Mouse (Mus musculus): ENCODE data around the gene Kctd17. TPM values are rescaled to one million over a fixed set of nuclear protein-coding genes. Genes with fewer than 3 reads are reported as not detected.

Gene Kctd17
- polyA plus RNA-seq, 1 experiment from 2014 or later: 22.5 TPM

GRCm38 (mm10) chr15:78470495-78471276, 42.3 kb downstream of the Kctd17 start:
- WGBS: 59% methylated on average over 4 of the region's 4 CpGs
- H3K4me2 ChIP-seq: no peak overlapping the region
- H3K9ac ChIP-seq: no peak overlapping the region
- ATAC-seq (ENCODE audit: extremely low read depth, insufficient number of reproducible peaks, low FRiP score, low TSS enrichment): no peak
- no peaks in the 10 kb centered on the region for H3K9me3 ChIP-seq
- H3K27ac ChIP-seq (replicated peaks): no peak overlapping the region
- H3K4me3 ChIP-seq: no peak overlapping the region
- H3K36me3 ChIP-seq: no peaks in the 10 kb centered on the region
- peaks cover 35% of the 10 kb centered on the region for H3K4me1 ChIP-seq
- no peaks in the 10 kb centered on the region for H3K27me3 ChIP-seq (replicated peaks)

GRCm38 (mm10) chr15:78471902-78472301, 43.5 kb downstream of the Kctd17 start:
- Histone ChIP-seq H3K4me1 (peaks cover 38% of the 10 kb centered on the region), H3K9me3 (no peaks in the 10 kb centered on the region), H3K27me3 (replicated peaks) (0 out of 2 replicates have a peak, but pooled peaks cover 1% of the 10 kb centered on the region), H3K36me3 (no peaks in the 10 kb centered on the region), H3K4me3 (no peak overlapping the region), H3K9ac (no peak overlapping the region), H3K27ac (replicated peaks) (0 out of 2 replicates have a peak overlapping the region, but pooled peaks have one; percentile 3), H3K4me2 (no peak overlapping the region)
- 27% methylated on average over 7 of the region's 7 CpGs for WGBS
- no peak for ATAC-seq (ENCODE audit: extremely low read depth, insufficient number of reproducible peaks, low FRiP score, low TSS enrichment)

DNA sequence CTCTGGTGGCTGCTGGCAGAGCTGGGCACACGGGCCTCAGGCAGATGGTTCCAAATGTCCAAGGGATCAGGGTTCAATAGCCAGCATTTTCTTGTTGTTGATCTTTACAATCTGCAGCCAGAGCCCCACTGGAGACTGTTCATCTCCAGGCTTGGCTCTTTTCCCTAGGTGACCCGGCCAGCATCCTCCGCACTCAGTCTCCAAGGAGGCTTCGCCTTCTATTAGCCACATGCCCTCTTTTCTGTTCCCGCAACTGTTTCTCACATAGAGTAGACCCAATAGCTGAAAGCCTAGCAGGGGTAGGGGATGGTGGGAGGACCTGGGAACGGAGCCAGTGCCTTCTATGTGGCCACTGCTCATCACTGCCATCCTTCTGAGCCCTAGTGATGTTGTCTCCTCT, 45.1 kb downstream of the Kctd17 start:
- ATAC-seq (ENCODE audit: extremely low read depth, insufficient number of reproducible peaks, low FRiP score, low TSS enrichment): no peak
- H3K36me3 ChIP-seq: no peaks in the 10 kb centered on the region

GRCm38 (mm10) chr15:78475604-78476031, 47.3 kb downstream of the Kctd17 start:
- Histone ChIP-seq H3K9ac (0 out of 2 replicates have a peak overlapping the region, but pooled peaks have one; percentile 7), H3K9me3 (no peaks in the 10 kb centered on the region), H3K36me3 (no peaks in the 10 kb centered on the region), H3K4me1 (peaks cover 34% of the 10 kb centered on the region), H3K27ac (replicated peaks) (no peak overlapping the region), H3K4me2 (no peak overlapping the region), H3K27me3 (replicated peaks) (peaks cover 9% of the 10 kb centered on the region), H3K4me3 (no peak overlapping the region)
- 47% methylated on average over 3 of the region's 3 CpGs for WGBS
- no peak for ATAC-seq (ENCODE audit: extremely low read depth, insufficient number of reproducible peaks, low FRiP score, low TSS enrichment)

More for the DNA sequence above, 45.1 kb downstream of the Kctd17 start:
- no peak overlapping the region for H3K27ac ChIP-seq (replicated peaks)
- H3K9me3 ChIP-seq: no peaks in the 10 kb centered on the region
- no peak overlapping the region for H3K4me3 ChIP-seq
- WGBS: 76% methylated on average over 6 of the region's 6 CpGs
- H3K27me3 ChIP-seq (replicated peaks): peaks cover 8% of the 10 kb centered on the region
- peaks cover 38% of the 10 kb centered on the region for H3K4me1 ChIP-seq
- H3K9ac ChIP-seq: no peak overlapping the region
- H3K4me2 ChIP-seq: no peak overlapping the region

DNA sequence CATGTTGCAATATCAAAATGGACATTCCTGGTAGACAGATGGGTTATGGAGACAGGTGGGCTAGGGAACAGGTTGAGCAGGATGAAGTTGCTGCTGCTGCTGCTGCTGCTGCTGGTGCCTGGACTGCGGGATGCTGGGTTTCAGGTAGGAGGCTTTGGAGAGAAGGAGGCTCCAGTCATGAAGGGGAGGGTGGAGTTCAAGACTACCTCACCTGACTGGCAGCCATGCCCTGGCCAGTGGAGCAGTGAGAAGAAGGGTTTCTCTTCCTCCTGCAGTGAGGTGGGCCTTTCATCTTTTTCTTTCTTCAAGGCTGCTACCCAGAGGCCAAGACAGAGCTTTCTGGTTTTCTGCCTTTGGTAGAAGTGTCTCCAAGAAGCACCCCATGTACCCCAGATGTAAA, 48.5 kb downstream of the Kctd17 start:
- Histone ChIP-seq H3K9me3 (no peaks in the 10 kb centered on the region), H3K27ac (replicated peaks) (no peak overlapping the region), H3K4me2 (no peak overlapping the region), H3K36me3 (no peaks in the 10 kb centered on the region), H3K4me3 (no peak overlapping the region), H3K4me1 (peaks cover 29% of the 10 kb centered on the region), H3K27me3 (replicated peaks) (peaks cover 10% of the 10 kb centered on the region), H3K9ac (no peak overlapping the region)
- no peak for ATAC-seq (ENCODE audit: extremely low read depth, insufficient number of reproducible peaks, low FRiP score, low TSS enrichment)
- 72% methylated on average over 1 of the region's 1 CpGs for WGBS

DNA sequence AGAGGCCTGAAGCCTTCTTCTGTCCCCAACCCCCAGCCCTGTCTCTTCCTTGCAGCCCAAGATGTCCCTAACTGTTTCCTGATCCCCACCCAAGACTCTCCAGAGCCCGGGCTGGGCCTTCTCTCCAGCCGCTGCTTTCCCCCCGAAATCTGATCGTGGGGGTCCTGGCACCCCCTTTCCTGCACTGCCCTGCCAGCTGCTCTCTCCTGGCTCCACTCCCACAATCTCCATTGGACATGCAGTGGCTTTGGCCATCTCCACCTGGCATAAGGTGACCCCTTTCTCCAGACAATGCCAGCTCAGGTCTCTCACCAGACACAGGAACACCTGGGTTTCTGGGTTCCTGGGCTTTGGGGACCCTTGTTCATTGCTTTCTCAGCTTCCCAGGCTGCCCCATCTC, 49.7 kb downstream of the Kctd17 start:
- H3K4me3 ChIP-seq: no peak overlapping the region

DNA sequence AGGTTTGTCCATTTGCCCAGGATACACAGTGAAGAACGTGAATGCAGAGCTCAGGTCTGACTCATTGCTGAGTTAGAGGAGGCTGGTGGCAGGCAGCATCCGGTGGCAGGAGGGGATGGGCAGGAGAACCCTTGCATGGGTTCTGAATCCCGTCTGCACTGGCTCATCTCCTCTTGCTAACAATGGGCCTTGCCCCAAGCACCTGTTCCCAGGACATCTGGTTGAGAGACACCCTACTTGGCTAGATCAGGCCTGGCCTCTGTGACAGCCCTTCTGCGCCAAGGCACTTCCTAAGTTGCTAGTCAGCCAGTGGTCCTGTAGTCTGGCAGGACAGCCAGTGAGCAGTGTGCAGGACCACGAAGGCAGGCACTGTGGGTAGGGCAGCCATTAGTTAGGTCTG, 51.1 kb downstream of the Kctd17 start:
- Histone ChIP-seq H3K36me3 (no peaks in the 10 kb centered on the region), H3K4me1 (peaks cover 15% of the 10 kb centered on the region), H3K9ac (no peak overlapping the region), H3K27me3 (replicated peaks) (peaks cover 16% of the 10 kb centered on the region), H3K4me3 (no peak overlapping the region), H3K27ac (replicated peaks) (no peak overlapping the region), H3K9me3 (no peaks in the 10 kb centered on the region), H3K4me2 (no peak overlapping the region)
- no peak for ATAC-seq (ENCODE audit: extremely low read depth, insufficient number of reproducible peaks, low FRiP score, low TSS enrichment)
- 69% methylated on average over 5 of the region's 5 CpGs for WGBS

More for the DNA sequence above, 49.7 kb downstream of the Kctd17 start:
- no peaks in the 10 kb centered on the region for H3K36me3 ChIP-seq
- H3K4me1 ChIP-seq: peaks cover 17% of the 10 kb centered on the region
- peaks cover 16% of the 10 kb centered on the region for H3K27me3 ChIP-seq (replicated peaks)
- no peak for ATAC-seq (ENCODE audit: extremely low read depth, insufficient number of reproducible peaks, low FRiP score, low TSS enrichment)
- no peak overlapping the region for H3K9ac ChIP-seq
- no peak overlapping the region for H3K27ac ChIP-seq (replicated peaks)
- H3K4me2 ChIP-seq: no peak overlapping the region
- WGBS: 87% methylated on average over 4 of the region's 4 CpGs
- H3K9me3 ChIP-seq: no peaks in the 10 kb centered on the region

- no peak overlapping the region for H3K4me2 ChIP-seq
These were observed 51.7 kb downstream of the Kctd17 start for GRCm38 (mm10) chr15:78480111-78480510.

GRCm38 (mm10) chr15:78480991-78481390, 52.6 kb downstream of the Kctd17 start:
- WGBS: 37% methylated on average over 2 of the region's 2 CpGs
- Histone ChIP-seq H3K9me3 (no peaks in the 10 kb centered on the region), H3K9ac (no peak overlapping the region), H3K27me3 (replicated peaks) (peaks cover 29% of the 10 kb centered on the region), H3K4me3 (no peak overlapping the region), H3K27ac (replicated peaks) (no peak overlapping the region), H3K4me1 (peaks cover 8% of the 10 kb centered on the region), H3K4me2 (no peak overlapping the region), H3K36me3 (no peaks in the 10 kb centered on the region)
- no peak for ATAC-seq (ENCODE audit: extremely low read depth, insufficient number of reproducible peaks, low FRiP score, low TSS enrichment)

More at GRCm38 (mm10) chr15:78480111-78480510, 51.7 kb downstream of the Kctd17 start:
- Histone ChIP-seq H3K27ac (replicated peaks) (no peak overlapping the region), H3K9ac (no peak overlapping the region), H3K4me3 (no peak overlapping the region), H3K9me3 (no peaks in the 10 kb centered on the region), H3K36me3 (no peaks in the 10 kb centered on the region), H3K4me1 (peaks cover 15% of the 10 kb centered on the region), H3K27me3 (replicated peaks) (peaks cover 21% of the 10 kb centered on the region)
- 68% methylated on average over 7 of the region's 7 CpGs for WGBS
- no peak for ATAC-seq (ENCODE audit: extremely low read depth, insufficient number of reproducible peaks, low FRiP score, low TSS enrichment)

GRCm38 (mm10) chr15:78481448-78482000, 53.2 kb downstream of the Kctd17 start:
- Histone ChIP-seq H3K4me2 (no peak overlapping the region), H3K4me3 (no peak overlapping the region), H3K9ac (no peak overlapping the region), H3K27ac (replicated peaks) (no peak overlapping the region), H3K9me3 (no peaks in the 10 kb centered on the region), H3K27me3 (replicated peaks) (peaks cover 35% of the 10 kb centered on the region), H3K4me1 (peaks cover 8% of the 10 kb centered on the region), H3K36me3 (no peaks in the 10 kb centered on the region)
- 44% methylated on average over 9 of the region's 9 CpGs for WGBS
- no peak for ATAC-seq (ENCODE audit: extremely low read depth, insufficient number of reproducible peaks, low FRiP score, low TSS enrichment)

DNA sequence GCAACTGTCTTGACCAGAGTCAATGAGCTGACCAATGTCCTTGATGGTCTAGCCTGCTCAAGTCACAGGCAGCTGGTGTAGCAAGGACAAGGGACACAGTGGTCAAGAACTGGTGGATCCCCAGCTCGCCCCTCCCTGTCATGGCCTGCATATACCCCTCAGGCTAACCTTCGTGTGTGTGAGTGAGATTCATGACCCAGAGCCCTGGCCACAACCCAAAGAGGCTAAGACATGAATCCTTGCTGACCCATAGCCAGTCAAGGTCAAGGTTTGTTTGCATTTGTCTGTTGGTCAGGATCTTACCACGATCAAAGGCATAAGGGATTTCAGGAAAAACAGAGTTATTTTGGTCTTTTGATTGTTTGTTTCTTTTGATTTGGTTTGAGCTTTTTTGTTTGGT, 54.2 kb downstream of the Kctd17 start:
- H3K4me3 ChIP-seq: no peak overlapping the region
- H3K4me2 ChIP-seq: no peak overlapping the region
- no peaks in the 10 kb centered on the region for H3K9me3 ChIP-seq
- H3K36me3 ChIP-seq: no peaks in the 10 kb centered on the region
- H3K27me3 ChIP-seq (replicated peaks): peaks cover 38% of the 10 kb centered on the region
- peaks cover 8% of the 10 kb centered on the region for H3K4me1 ChIP-seq
- WGBS: 71% methylated on average over 3 of the region's 3 CpGs
- H3K9ac ChIP-seq: no peak overlapping the region
- ATAC-seq (ENCODE audit: extremely low read depth, insufficient number of reproducible peaks, low FRiP score, low TSS enrichment): no peak
- no peak overlapping the region for H3K27ac ChIP-seq (replicated peaks)

GRCm38 (mm10) chr15:78483311-78483710, 54.9 kb downstream of the Kctd17 start:
- Histone ChIP-seq H3K9me3 (no peaks in the 10 kb centered on the region), H3K36me3 (no peaks in the 10 kb centered on the region), H3K9ac (no peak overlapping the region), H3K4me1 (peaks cover 8% of the 10 kb centered on the region), H3K4me3 (no peak overlapping the region), H3K27ac (replicated peaks) (no peak overlapping the region), H3K27me3 (replicated peaks) (peaks cover 33% of the 10 kb centered on the region), H3K4me2 (no peak overlapping the region)
- WGBS: 77% methylated on average over 4 of the region's 4 CpGs
- ATAC-seq (ENCODE audit: extremely low read depth, insufficient number of reproducible peaks, low FRiP score, low TSS enrichment): no peak

Measured in heart, embryonic 13.5 days (tissue).